Mouse (Mus musculus) heart, adult 2 months (tissue): ENCODE results near the gene Ubac2.

Source experiments
- CTCF ChIP-seq: fragments of 200-600 bp; IDR thresholded peaks from 2 replicates; pipeline ENCODE4 v1.8.1; 2022; ENCODE audit warnings: antibody characterized with exemption, mild to moderate bottlenecking, moderate library complexity
- EP300 ChIP-seq: fragments of 200-500 bp; IDR thresholded peaks from 2 replicates; pipeline ENCODE4 v1.6.1; 2011; ENCODE audit warnings: low read depth, low read length, control low read depth; ENCODE audit not compliant: insufficient read depth
- POLR2A ChIP-seq: fragments of 200-500 bp; IDR thresholded peaks from 2 replicates; pipeline ENCODE4 v1.6.1; 2011; ENCODE audit warnings: mild to moderate bottlenecking, low read depth, low read length, control low read depth; ENCODE audit not compliant: insufficient read depth

DNA sequence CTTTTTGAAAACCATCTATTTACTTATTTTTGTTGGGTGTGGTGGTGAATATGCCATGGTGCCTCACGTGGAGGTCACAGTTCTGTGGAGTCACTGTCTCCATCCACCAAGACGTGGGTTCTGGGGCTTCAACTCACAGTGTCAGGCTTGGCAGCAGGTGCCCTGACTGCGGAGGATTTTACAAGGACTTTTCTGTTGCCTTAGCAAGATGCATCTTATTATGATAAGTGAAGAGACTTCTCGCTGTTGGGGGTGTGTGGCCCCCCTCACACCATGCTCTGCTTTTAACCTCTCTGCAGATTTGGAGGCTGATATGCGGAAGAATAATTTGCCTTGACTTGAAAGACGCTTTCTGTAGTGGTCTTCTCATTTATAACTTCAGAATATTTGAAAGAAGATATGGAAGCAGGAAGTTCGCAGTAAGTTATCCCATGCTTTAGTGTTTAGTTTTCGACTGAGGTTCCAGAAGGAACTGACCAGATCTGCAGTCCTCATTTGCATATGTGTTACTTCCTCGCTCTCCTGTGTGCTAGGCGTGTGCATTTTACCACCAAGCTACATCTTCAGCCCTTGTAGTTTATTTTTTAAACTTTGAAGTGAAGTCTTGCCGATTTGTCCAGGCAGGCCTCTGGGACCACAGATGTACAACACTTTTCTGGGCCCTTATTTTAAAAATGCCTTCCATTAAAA is 28.7 kb downstream of the Ubac2 start:
- TF ChIP-seq CTCF (no peak), POLR2A (no peak), EP300 (no peak)
